Mouse (Mus musculus) myocyte (in vitro differentiated cells): Measurements from ENCODE around the gene Tlk2. TPM values are rescaled to one million over a fixed set of nuclear protein-coding genes. Genes with fewer than 3 reads are reported as not detected.
A peak's percentile ranks its signal among the peaks of the same experiment; 100 is the strongest.

ENCODE experiments used
- H3K27me3 ChIP-seq: one replicate; pipeline ENCODE4 v1.6.1; 2011; ENCODE audit not compliant: control insufficient read depth, insufficient read depth, insufficient read length
- H3K36me3 ChIP-seq: one replicate; pipeline ENCODE4 v1.6.1; 2011; ENCODE audit not compliant: control insufficient read depth, insufficient read depth
- H3K4me2 ChIP-seq: one replicate; pipeline ENCODE4 v1.6.1; 2011; ENCODE audit warnings: low read depth, control low read depth
- H3K4me3 ChIP-seq: one replicate; pipeline ENCODE4 v1.5.1; 2011; ENCODE audit warnings: mild to moderate bottlenecking, control low read depth, moderate library complexity
- H3K79me2 ChIP-seq: one replicate; pipeline ENCODE4 v1.6.1; 2011; ENCODE audit not compliant: control insufficient read depth, insufficient read depth
- H3ac ChIP-seq: one replicate; pipeline ENCODE4 v1.6.1; 2011; ENCODE audit not compliant: control insufficient read depth, insufficient read length
- CEBPB ChIP-seq: IDR thresholded peaks from 2 replicates; pipeline ENCODE4 v1.6.1; 2011; ENCODE audit warnings: mild to moderate bottlenecking, moderate library complexity; ENCODE audit not compliant: poor library complexity, insufficient read depth, severe bottlenecking
- E2F4 ChIP-seq: IDR thresholded peaks from one replicate; pipeline ENCODE4 v1.6.1; 2011; ENCODE audit warnings: mild to moderate bottlenecking, control low read depth, moderate library complexity; ENCODE audit not compliant: insufficient read depth
- MAX ChIP-seq: IDR thresholded peaks from one replicate; pipeline ENCODE4 v1.6.1; 2011; ENCODE audit warnings: low read depth, mild to moderate bottlenecking, control low read depth
- MYOD1 ChIP-seq, 3 experiments: IDR thresholded peaks; one replicate each; pipeline ENCODE4 v1.6.1; 2011; ENCODE audit warnings: control low read depth in 2 of 3, low read depth in 2 of 3, mild to moderate bottlenecking in 2 of 3, moderate library complexity in 1 of 3; ENCODE audit not compliant: insufficient read length in 2 of 3, control insufficient read depth in 1 of 3
- MYOG ChIP-seq, 3 experiments: IDR thresholded peaks; one replicate each; pipeline ENCODE4 v1.6.1; 2011; ENCODE audit warnings: control low read depth in 2 of 3, low read depth in 2 of 3, mild to moderate bottlenecking in 2 of 3; ENCODE audit not compliant: insufficient read length in 2 of 3, control insufficient read depth in 1 of 3, insufficient read depth in 1 of 3
- POLR2A ChIP-seq: IDR thresholded peaks from one replicate; pipeline ENCODE4 v1.6.1; 2011; ENCODE audit warnings: low read depth, mild to moderate bottlenecking, control low read depth, moderate library complexity; ENCODE audit not compliant: insufficient read length
- POLR2AphosphoS2 ChIP-seq: IDR thresholded peaks from one replicate; pipeline ENCODE4 v1.6.1; 2011; ENCODE audit warnings: low read depth, control low read depth; ENCODE audit not compliant: insufficient read length
- REST ChIP-seq: IDR thresholded peaks from one replicate; pipeline ENCODE4 v1.6.1; 2011; ENCODE audit warnings: mild to moderate bottlenecking, control low read depth, moderate library complexity; ENCODE audit not compliant: insufficient read depth, insufficient read length
- SRF ChIP-seq: IDR thresholded peaks from one replicate; pipeline ENCODE4 v1.6.1; 2011; ENCODE audit warnings: low read depth; ENCODE audit not compliant: control insufficient read depth, insufficient read length
- TCF12 ChIP-seq: IDR thresholded peaks from one replicate; pipeline ENCODE4 v1.6.1; 2011; ENCODE audit warnings: mild to moderate bottlenecking, control low read depth; ENCODE audit not compliant: poor library complexity, insufficient read depth, severe bottlenecking
- TCF3 ChIP-seq: IDR thresholded peaks from one replicate; pipeline ENCODE4 v1.6.1; 2011; ENCODE audit warnings: low read depth, control low read depth; ENCODE audit not compliant: insufficient read length
- USF1 ChIP-seq: IDR thresholded peaks from one replicate; pipeline ENCODE4 v1.6.1; 2011; ENCODE audit warnings: low read depth, mild to moderate bottlenecking, control low read depth, moderate library complexity
- polyA plus RNA-seq: library from polyadenylated mRNA; unstranded; fragments of >200 nt; fragmentation: generic; extraction: Trizol; gene quantifications from one replicate; pipeline ENCODE4 v1.2.1, GENCODE M21; 2012; ENCODE audit warnings: missing spikeins

Gene Tlk2
- polyA plus RNA-seq, 1 experiment = 26.8 TPM

DNA sequence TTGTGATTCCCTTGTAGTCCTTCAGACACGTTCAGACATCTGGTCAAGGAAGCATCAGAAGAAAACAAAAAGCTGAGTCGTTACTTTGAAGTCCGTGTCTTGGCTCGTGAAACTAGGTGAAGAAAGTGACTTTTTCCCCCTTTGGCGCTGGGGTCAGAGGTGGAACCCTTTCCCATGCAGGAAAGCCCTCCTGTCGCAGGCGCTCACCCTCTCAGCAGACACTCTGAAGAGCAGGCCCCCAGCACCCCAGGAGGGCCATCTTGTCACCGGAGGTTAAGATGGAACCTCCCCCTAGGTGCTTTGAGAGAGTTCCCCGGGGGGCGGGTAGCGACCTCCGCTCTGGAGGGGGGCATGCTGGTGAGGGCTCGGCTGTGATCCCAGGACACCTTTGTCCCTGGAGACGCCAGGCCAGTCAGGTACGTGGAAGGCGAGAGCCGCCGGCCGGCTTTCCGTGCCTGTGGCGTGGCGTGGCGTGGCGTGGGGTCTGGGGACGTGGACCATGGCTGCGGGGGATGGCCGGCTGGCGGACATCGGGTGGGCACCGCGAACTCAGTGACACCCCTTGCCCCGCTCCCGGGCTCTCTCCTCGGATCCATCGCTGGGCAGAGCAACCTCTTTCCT, 2.0 kb downstream of the Tlk2 start:
- peak overlapping the region; percentile 90 for H3K4me3 ChIP-seq
- peak overlapping the region; percentile 28 for H3ac ChIP-seq
- TF ChIP-seq POLR2A (no peak), USF1 (no peak), MAX (no peak), MYOG (IDR thresholded peaks at IDR 0.05; ENCODE audit: control insufficient read depth in 1 of 3, insufficient read depth in 1 of 3, insufficient read length in 2 of 3, low read depth in 2 of 3) (no peak), POLR2AphosphoS2 (no peak), TCF3 (no peak), TCF12 (no peak), REST (no peak), SRF (no peak), E2F4 (no peak), MYOD1 (IDR thresholded peaks at IDR 0.05; ENCODE audit: control insufficient read depth in 1 of 3, insufficient read length in 2 of 3, low read depth in 2 of 3) (no peak), CEBPB (no peak)
- H3K4me2 ChIP-seq = peak overlapping the region; percentile 84
- H3K27me3 ChIP-seq = no peaks in the 10 kb centered on the region
- peaks cover 17% of the 10 kb centered on the region for H3K36me3 ChIP-seq
- peaks cover 35% of the 10 kb centered on the region for H3K79me2 ChIP-seq

- Histone ChIP-seq H3K36me3 (peaks cover 22% of the 10 kb centered on the region), H3K27me3 (no peaks in the 10 kb centered on the region), H3K4me2 (peak overlapping the region; percentile 84)
Observed at GRCm38 (mm10) chr11:105181126-105181637, 2.6 kb downstream of the Tlk2 start.

GRCm38 (mm10) chr11:105181689-105182460, 3.3 kb downstream of the Tlk2 start:
- peak overlapping the region; percentile 81 for H3K4me2 ChIP-seq
- no peaks in the 10 kb centered on the region for H3K27me3 ChIP-seq
- peak overlapping the region; percentile 28 for H3ac ChIP-seq
- peak overlapping the region; percentile 90 for H3K4me3 ChIP-seq
- H3K79me2 ChIP-seq = peaks cover 48% of the 10 kb centered on the region
- H3K36me3 ChIP-seq = peaks cover 27% of the 10 kb centered on the region
- TF ChIP-seq MYOD1 (IDR thresholded peaks at IDR 0.05; ENCODE audit: control insufficient read depth in 1 of 3, insufficient read length in 2 of 3, low read depth in 2 of 3) (peak in 1 of 3 experiments; percentile 11), USF1 (no peak)

More at GRCm38 (mm10) chr11:105181126-105181637, 2.6 kb downstream of the Tlk2 start:
- H3K79me2 ChIP-seq = peaks cover 41% of the 10 kb centered on the region
- H3ac ChIP-seq = peak overlapping the region; percentile 28
- peak overlapping the region; percentile 90 for H3K4me3 ChIP-seq
- TF ChIP-seq MAX = no peak
- no peak for TF ChIP-seq E2F4
- no peak for TF ChIP-seq REST
- peak in 1 of 3 experiments; percentile 4 for TF ChIP-seq MYOG (IDR thresholded peaks at IDR 0.05; ENCODE audit: control insufficient read depth in 1 of 3, insufficient read depth in 1 of 3, insufficient read length in 2 of 3, low read depth in 2 of 3)
- peak; percentile 85 for TF ChIP-seq POLR2A
- no peak for TF ChIP-seq USF1
- TF ChIP-seq POLR2AphosphoS2 = peak; percentile 72
- TF ChIP-seq CEBPB = no peak
- no peak for TF ChIP-seq TCF12
- TF ChIP-seq TCF3 = no peak
- TF ChIP-seq SRF = no peak
- TF ChIP-seq MYOD1 (IDR thresholded peaks at IDR 0.05; ENCODE audit: control insufficient read depth in 1 of 3, insufficient read length in 2 of 3, low read depth in 2 of 3) = no peak

DNA sequence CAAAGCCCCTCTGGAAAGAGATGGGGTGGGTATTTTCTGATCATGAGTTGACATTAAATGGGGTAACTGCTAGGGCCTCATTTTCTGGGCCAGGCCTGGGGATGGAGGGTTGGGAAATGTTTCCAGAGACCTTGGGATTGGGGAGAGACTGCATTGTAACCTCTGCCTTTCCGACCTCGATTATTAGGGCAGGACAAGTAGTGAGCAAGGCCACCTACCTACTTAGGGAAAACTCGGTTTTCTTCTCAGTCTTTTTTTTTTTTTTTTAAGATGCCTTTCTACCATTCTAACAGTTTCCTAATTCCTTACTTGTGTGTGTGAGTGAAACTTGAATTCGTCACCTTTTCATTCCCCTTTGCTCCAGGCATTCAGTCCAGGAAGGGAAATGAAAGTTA, 3.9 kb downstream of the Tlk2 start:
- no peaks in the 10 kb centered on the region for H3K27me3 ChIP-seq
- H3K79me2 ChIP-seq = peaks cover 54% of the 10 kb centered on the region
- peak overlapping the region; percentile 81 for H3K4me2 ChIP-seq
- H3K4me3 ChIP-seq = peak overlapping the region; percentile 90
- TF ChIP-seq E2F4 (no peak), MYOD1 (IDR thresholded peaks at IDR 0.05; ENCODE audit: control insufficient read depth in 1 of 3, insufficient read length in 2 of 3, low read depth in 2 of 3) (no peak), POLR2AphosphoS2 (no peak), TCF3 (no peak), TCF12 (no peak), MYOG (IDR thresholded peaks at IDR 0.05; ENCODE audit: control insufficient read depth in 1 of 3, insufficient read depth in 1 of 3, insufficient read length in 2 of 3, low read depth in 2 of 3) (no peak), MAX (no peak), USF1 (no peak), SRF (no peak), CEBPB (no peak)
- peak overlapping the region; percentile 28 for H3ac ChIP-seq
- H3K36me3 ChIP-seq = peaks cover 33% of the 10 kb centered on the region
